Mouse (Mus musculus): ENCODE measurements around the gene N4bp2. TPM values are rescaled to one million over a fixed set of nuclear protein-coding genes. Genes with fewer than 3 reads are reported as not detected.

The N4bp2 gene
- total and polyA plus RNA-seq, 3 experiments, result 13.1 to 16.4 (median 15.1) TPM

GRCm38 (mm10) chr5:65867380-65868116, 104.2 kb downstream of the N4bp2 start:
- peaks cover 90% of the 10 kb centered on the region for H3K79me2 ChIP-seq (replicated peaks; ENCODE audit: control insufficient read depth, extremely low read depth, insufficient read depth, poor library complexity, severe bottlenecking)
- TF ChIP-seq RCOR1 (conservative IDR thresholded peaks at IDR 0.05; ENCODE audit: low read depth, low read length), result no peak
- no peak for TF ChIP-seq ELF1 (IDR thresholded peaks at IDR 0.05; ENCODE audit: low read depth, low read length)
- TF ChIP-seq ZMIZ1 (IDR thresholded peaks at IDR 0.05; ENCODE audit: low read depth, low read length), result no peak
- peak; percentile 22; the same call in 1 of the 2 replicates for TF ChIP-seq IRF4 (IDR thresholded peaks at IDR 0.05; ENCODE audit: low read depth, low read length)
- no peak for TF ChIP-seq MAX (IDR thresholded peaks at IDR 0.05; ENCODE audit: low read length)
- H3K4me2 ChIP-seq (ENCODE audit: insufficient read depth, low read depth, poor library complexity, severe bottlenecking), result peak overlapping the region; percentile 67
- H3K9me3 ChIP-seq (replicated peaks; ENCODE audit: low read length), result no peaks in the 10 kb centered on the region
- H3K27ac ChIP-seq (ENCODE audit: insufficient read depth, low read depth), result no peak overlapping the region
- H3K36me3 ChIP-seq (replicated peaks in 1 of 2; ENCODE audit: control insufficient read depth in 1 of 2, insufficient read depth in 1 of 2, low read length in 1 of 2), result peaks cover 4 to 28% of the 10 kb centered on the region in 2 experiments
- H3K9ac ChIP-seq (ENCODE audit: insufficient read depth, low read depth), result peak overlapping the region; percentile 50
- H3K4me3 ChIP-seq (replicated peaks in 1 of 3; ENCODE audit: low read depth in 2 of 3, low read length in 2 of 3, poor library complexity in 1 of 3), result peak overlapping the region in 1 of 3 experiments; percentile 11
- H3K4me1 ChIP-seq (ENCODE audit: control insufficient read depth in 1 of 2, insufficient read depth in 2 of 2), result peaks cover 12 to 76% of the 10 kb centered on the region in 2 experiments
- in situ Hi-C loops (cut with MboI; ENCODE audit: low pct_ligation_motif_present, low pct_unique_long_range_greater_than_20kb, low sequenced_read_pairs), result no loop called here
- no peak for DNase-seq (ENCODE audit: extremely low read depth)
- dilution Hi-C loops (cut with MboI; ENCODE audit: extremely low pct_ligation_motif_present, extremely low pct_unique_long_range_greater_than_20kb, low sequenced_read_pairs), result no loop called here
- no peaks in the 10 kb centered on the region for H3K27me3 ChIP-seq (replicated peaks)

- H3K4me3 ChIP-seq (replicated peaks in 1 of 3; ENCODE audit: low read depth in 2 of 3, low read length in 2 of 3, poor library complexity in 1 of 3), result no peak overlapping the region
- H3K4me2 ChIP-seq (ENCODE audit: insufficient read depth, low read depth, poor library complexity, severe bottlenecking), result no peak overlapping the region
- no peaks in the 10 kb centered on the region for H3K9me3 ChIP-seq (replicated peaks; ENCODE audit: low read length)
- TF ChIP-seq E2F4 (IDR thresholded peaks at IDR 0.05; ENCODE audit: insufficient replicate concordance, low read depth, low read length), result no peak
- TF ChIP-seq MAZ (IDR thresholded peaks at IDR 0.05; ENCODE audit: low read depth, low read length), result no peak
- TF ChIP-seq CTCF (conservative IDR thresholded peaks at IDR 0.05 in 1 of 2, IDR thresholded peaks at IDR 0.05 in 1 of 2; ENCODE audit: low read depth in 2 of 2, low read length in 2 of 2), result no peak
- no peak for TF ChIP-seq IRF4 (IDR thresholded peaks at IDR 0.05; ENCODE audit: low read depth, low read length)
- no peak for TF ChIP-seq SMC3 (IDR thresholded peaks at IDR 0.05; ENCODE audit: low read depth, low read length)
- TF ChIP-seq GABPA (IDR thresholded peaks at IDR 0.05; ENCODE audit: insufficient replicate concordance, low read depth, low read length), result no peak
- no peak for TF ChIP-seq NELFE (IDR thresholded peaks at IDR 0.05; ENCODE audit: low read depth, low read length)
- TF ChIP-seq TBP (conservative IDR thresholded peaks at IDR 0.05; ENCODE audit: low read depth, low read length), result no peak
- H3K36me3 ChIP-seq (replicated peaks in 1 of 2; ENCODE audit: control insufficient read depth in 1 of 2, insufficient read depth in 1 of 2, low read length in 1 of 2), result peaks cover 8 to 30% of the 10 kb centered on the region in 2 experiments
- DNase-seq (ENCODE audit: extremely low read depth), result no peak
- H3K79me2 ChIP-seq (replicated peaks; ENCODE audit: control insufficient read depth, extremely low read depth, insufficient read depth, poor library complexity, severe bottlenecking), result peaks cover 98% of the 10 kb centered on the region
- in situ Hi-C loops (cut with MboI; ENCODE audit: low pct_ligation_motif_present, low pct_unique_long_range_greater_than_20kb, low sequenced_read_pairs) (no loop called here), dilution Hi-C loops (cut with MboI; ENCODE audit: extremely low pct_ligation_motif_present, extremely low pct_unique_long_range_greater_than_20kb, low sequenced_read_pairs) (no loop called here)
- H3K4me1 ChIP-seq (ENCODE audit: control insufficient read depth in 1 of 2, insufficient read depth in 2 of 2), result peaks cover 15 to 77% of the 10 kb centered on the region in 2 experiments
- H3K27ac ChIP-seq (ENCODE audit: insufficient read depth, low read depth), result no peak overlapping the region
- no peak overlapping the region for H3K9ac ChIP-seq (ENCODE audit: insufficient read depth, low read depth)
- H3K27me3 ChIP-seq (replicated peaks), result no peaks in the 10 kb centered on the region
These were observed 105.1 kb downstream of the N4bp2 start for GRCm38 (mm10) chr5:65868419-65868818.

GRCm38 (mm10) chr5:65869660-65870059, 106.3 kb downstream of the N4bp2 start:
- Histone ChIP-seq H3K79me2 (replicated peaks; ENCODE audit: control insufficient read depth, extremely low read depth, insufficient read depth, poor library complexity, severe bottlenecking) (peaks cover 93% of the 10 kb centered on the region), H3K4me1 (ENCODE audit: control insufficient read depth in 1 of 2, insufficient read depth in 2 of 2) (peaks cover 15 to 80% of the 10 kb centered on the region in 2 experiments), H3K27ac (ENCODE audit: insufficient read depth, low read depth) (no peak overlapping the region), H3K9ac (ENCODE audit: insufficient read depth, low read depth) (no peak overlapping the region), H3K9me3 (replicated peaks; ENCODE audit: low read length) (no peaks in the 10 kb centered on the region), H3K4me2 (ENCODE audit: insufficient read depth, low read depth, poor library complexity, severe bottlenecking) (no peak overlapping the region), H3K36me3 (replicated peaks in 1 of 2; ENCODE audit: control insufficient read depth in 1 of 2, insufficient read depth in 1 of 2, low read length in 1 of 2) (peaks cover 8 to 30% of the 10 kb centered on the region in 2 experiments), H3K4me3 (replicated peaks in 1 of 3; ENCODE audit: low read depth in 2 of 3, low read length in 2 of 3, poor library complexity in 1 of 3) (no peak overlapping the region), H3K27me3 (replicated peaks) (no peaks in the 10 kb centered on the region)
- in situ Hi-C loops (cut with MboI; ENCODE audit: low pct_ligation_motif_present, low pct_unique_long_range_greater_than_20kb, low sequenced_read_pairs) (no loop called here), dilution Hi-C loops (cut with MboI; ENCODE audit: extremely low pct_ligation_motif_present, extremely low pct_unique_long_range_greater_than_20kb, low sequenced_read_pairs) (no loop called here)
- TF ChIP-seq ELF1 (IDR thresholded peaks at IDR 0.05; ENCODE audit: low read depth, low read length) (no peak), TBP (conservative IDR thresholded peaks at IDR 0.05; ENCODE audit: low read depth, low read length) (no peak), MAZ (IDR thresholded peaks at IDR 0.05; ENCODE audit: low read depth, low read length) (no peak), KAT2A (IDR thresholded peaks at IDR 0.05; ENCODE audit: insufficient replicate concordance, low read length) (no peak), ZNF384 (IDR thresholded peaks at IDR 0.05; ENCODE audit: low read depth, low read length) (no peak), ZKSCAN1 (IDR thresholded peaks at IDR 0.05; ENCODE audit: borderline replicate concordance, low read depth, low read length) (no peak), SMC3 (IDR thresholded peaks at IDR 0.05; ENCODE audit: low read depth, low read length) (no peak), CHD1 (IDR thresholded peaks at IDR 0.05; ENCODE audit: low read depth, low read length) (no peak), MAFK (IDR thresholded peaks at IDR 0.05; ENCODE audit: insufficient replicate concordance, low read length) (no peak), POLR2AphosphoS2 (IDR thresholded peaks at IDR 0.05; ENCODE audit: low read depth, low read length) (no peak), MYC (IDR thresholded peaks at IDR 0.05; ENCODE audit: low read depth, low read length) (no peak), SIN3A (IDR thresholded peaks at IDR 0.05; ENCODE audit: low read length) (no peak), NRF1 (IDR thresholded peaks at IDR 0.05; ENCODE audit: low read depth, low read length) (no peak)
- DNase-seq (ENCODE audit: extremely low read depth), result no peak

Data from CH12.LX (cell line).